Mouse (Mus musculus): ENCODE data around the gene Cnnm3.

DNA sequence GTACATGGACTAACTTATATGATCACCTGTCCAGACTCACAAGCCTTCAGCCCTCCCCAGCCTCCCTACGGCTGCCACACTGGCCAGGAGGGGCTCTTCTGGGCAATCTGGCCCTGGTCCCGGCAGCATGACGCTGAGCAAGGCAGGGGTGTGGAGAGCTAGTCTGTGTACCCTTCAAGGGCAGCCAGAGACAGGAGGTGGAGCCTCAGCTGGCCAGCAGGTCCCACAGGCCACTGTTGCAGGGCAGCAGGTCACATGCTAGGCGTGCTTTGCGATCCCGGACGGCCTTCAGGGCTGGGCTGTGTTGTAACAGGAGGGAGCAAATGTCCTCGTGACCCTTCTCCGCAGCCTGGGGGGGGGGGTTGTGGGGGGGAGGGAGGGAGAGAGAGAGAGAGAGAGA is 27.5 kb downstream of the Cnnm3 start, which contains the start of gene Gm42417:
- TF ChIP-seq POLR2A (IDR thresholded peaks at IDR 0.05; ENCODE audit: borderline replicate concordance, extremely low read depth, insufficient read depth, insufficient read length, poor library complexity, severe bottlenecking) (no peak), CTCF (IDR thresholded peaks at IDR 0.05; ENCODE audit: borderline replicate concordance, extremely low read depth, insufficient read depth, insufficient read length) (no peak)

All from brain, embryonic 14.5 days (tissue).